Mouse (Mus musculus) heart, postnatal 0 days (tissue): ENCODE results near the gene Jade2.

Experiments
- CTCF ChIP-seq: IDR thresholded peaks from 2 replicates; pipeline ENCODE4 v1.5.1; 2016; ENCODE audit warnings: antibody characterized with exemption, control low read depth, low read depth
- EP300 ChIP-seq: IDR thresholded peaks from 2 replicates; pipeline ENCODE4 v1.6.1; 2016; ENCODE audit warnings: antibody characterized with exemption, low read depth

- TF ChIP-seq CTCF (no peak), EP300 (no peak)
Observed at GRCm38 (mm10) chr11:51898326-51899080, 41.0 kb upstream of the Jade2 start.
